Mouse (Mus musculus) CH12.LX (cell line): ENCODE results near the gene Sphk2.

Experiments used
- CTCF ChIP-seq, 2 experiments: IDR thresholded peaks in 1 of 2; conservative IDR thresholded peaks in 1 of 2; 2 replicates each; pipeline ENCODE4 v1.5.1; 2011 to 2012; ENCODE audit warnings: low read depth in 2 of 2, low read length in 2 of 2, improper control_type of control experiment in 1 of 2, inconsistent platforms in 1 of 2, mild to moderate bottlenecking in 1 of 2, moderate library complexity in 1 of 2
- MAX ChIP-seq: IDR thresholded peaks from 2 replicates; pipeline ENCODE4 v1.6.1; 2011; ENCODE audit warnings: low read length, improper control_type of control experiment
- ZNF384 ChIP-seq: IDR thresholded peaks from 2 replicates; pipeline ENCODE4 v1.6.1; 2012; ENCODE audit warnings: low read depth, low read length, improper control_type of control experiment, inconsistent platforms

DNA sequence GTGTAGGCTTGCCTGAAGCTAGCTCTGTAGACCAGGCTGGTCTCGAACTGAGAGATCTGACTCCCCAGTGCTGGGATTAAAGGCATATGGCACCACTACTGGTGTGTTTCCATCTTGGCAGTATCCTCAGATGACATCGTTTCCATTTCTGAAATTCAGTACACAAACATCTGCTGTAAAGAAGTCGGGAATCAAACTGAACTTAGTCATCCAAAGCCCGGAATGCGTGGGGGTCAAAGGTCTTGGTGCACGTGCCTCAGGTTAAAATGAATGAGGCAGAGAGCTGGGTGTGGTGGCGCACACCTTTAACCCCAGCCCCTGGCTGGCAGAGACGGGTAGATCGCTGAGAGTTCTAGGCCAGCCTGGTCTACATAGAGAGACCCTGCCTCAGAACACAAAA, 32.4 kb upstream of the Sphk2 start:
- TF ChIP-seq CTCF (conservative IDR thresholded peaks at IDR 0.05 in 1 of 2, IDR thresholded peaks at IDR 0.05 in 1 of 2; ENCODE audit: low read depth in 2 of 2, low read length in 2 of 2) = no peak
- no peak for TF ChIP-seq MAX
- no peak for TF ChIP-seq ZNF384
